Mouse (Mus musculus) heart, adult 2 months (tissue): ENCODE data around the gene Rbfox2.

ENCODE experiments used
- CTCF ChIP-seq: fragments of 200-600 bp; IDR thresholded peaks from 2 replicates; pipeline ENCODE4 v1.8.1; 2022; ENCODE audit warnings: antibody characterized with exemption, mild to moderate bottlenecking, moderate library complexity
- EP300 ChIP-seq: fragments of 200-500 bp; IDR thresholded peaks from 2 replicates; pipeline ENCODE4 v1.6.1; 2011; ENCODE audit warnings: low read depth, low read length, control low read depth; ENCODE audit not compliant: insufficient read depth
- POLR2A ChIP-seq: fragments of 200-500 bp; IDR thresholded peaks from 2 replicates; pipeline ENCODE4 v1.6.1; 2011; ENCODE audit warnings: mild to moderate bottlenecking, low read depth, low read length, control low read depth; ENCODE audit not compliant: insufficient read depth

DNA sequence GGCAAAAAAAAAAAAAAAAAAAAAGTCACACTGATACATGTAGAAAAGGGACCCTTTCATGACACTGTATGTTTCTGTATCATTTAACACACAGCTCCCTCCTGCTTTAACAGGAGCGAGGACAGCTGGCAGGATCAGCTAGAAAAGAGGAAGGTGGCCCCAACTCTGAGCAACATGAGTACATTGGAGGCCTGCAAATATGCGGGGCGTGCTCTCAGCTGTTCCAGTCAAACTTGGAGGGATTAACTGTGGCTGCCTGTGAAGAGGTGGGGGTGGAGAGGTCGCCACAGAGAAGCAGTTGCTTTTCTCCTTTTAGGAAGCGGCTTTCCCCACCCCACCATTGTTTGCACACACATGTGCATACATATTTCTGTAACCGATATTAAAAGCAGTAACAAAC, 143.5 kb downstream of the Rbfox2 start:
- no peak for TF ChIP-seq EP300
- no peak for TF ChIP-seq POLR2A
- no peak for TF ChIP-seq CTCF
